Mouse (Mus musculus) heart, postnatal 0 days (tissue): ENCODE results near the gene Tnfrsf8.

Source experiments
- CTCF ChIP-seq: IDR thresholded peaks from 2 replicates; pipeline ENCODE4 v1.5.1; 2016; ENCODE audit warnings: antibody characterized with exemption, control low read depth, low read depth
- EP300 ChIP-seq: IDR thresholded peaks from 2 replicates; pipeline ENCODE4 v1.6.1; 2016; ENCODE audit warnings: antibody characterized with exemption, low read depth

DNA sequence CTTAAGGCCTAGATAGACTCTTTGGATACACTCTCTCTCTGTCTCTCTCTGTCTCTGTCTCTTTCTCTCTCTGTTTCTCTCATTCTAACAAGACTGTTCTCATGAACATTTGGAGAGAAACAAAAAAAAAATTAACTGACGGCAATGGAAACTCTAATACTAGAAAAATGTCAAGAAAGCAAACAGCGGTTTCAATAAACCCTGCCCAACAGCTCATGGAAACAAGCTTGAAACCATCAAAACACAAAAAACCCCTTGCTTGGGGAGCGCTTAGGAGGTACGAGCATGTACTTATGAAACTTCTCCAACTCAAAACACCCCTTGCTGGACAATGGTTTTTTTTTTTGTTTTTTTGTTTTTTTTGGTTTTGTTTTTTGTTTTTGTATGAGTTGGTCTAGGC is 30.3 kb downstream of the Tnfrsf8 start:
- TF ChIP-seq CTCF: no peak
- no peak for TF ChIP-seq EP300
